Mouse (Mus musculus): ENCODE measurements around the gene Egln2. TPM values are rescaled to one million over a fixed set of nuclear protein-coding genes. Genes with fewer than 3 reads are reported as not detected.

The Egln2 gene
- polyA plus RNA-seq, 1 experiment: 120 TPM

- DNase-seq: no peak
- no peak for TF ChIP-seq CTCF (IDR thresholded peaks at IDR 0.05; ENCODE audit: borderline replicate concordance, insufficient read depth, low read depth, low read length)
- TF ChIP-seq POLR2A (IDR thresholded peaks at IDR 0.05; ENCODE audit: borderline replicate concordance, insufficient read depth, low read length): no peak
- Histone ChIP-seq H3K27me3 (ENCODE audit: control insufficient read depth, insufficient read depth, low read length) (no peaks in the 10 kb centered on the region), H3K4me1 (ENCODE audit: control insufficient read depth, insufficient read depth, low read length) (no peaks in the 10 kb centered on the region), H3K27ac (ENCODE audit: insufficient read depth, low read length) (no peak within 1 kb of the TSS), H3K4me3 (replicated peaks; ENCODE audit: insufficient read depth, low read depth, low read length) (no peak within 1 kb of the TSS)
- 31% methylated on average over 14 of the region's 14 CpGs for WGBS
These were observed 14.5 kb upstream of the Egln2 start, which contains the start of the genes Gm21983 and Mia for GRCm38 (mm10) chr7:27180837-27181695. Gene Gm21983 (minus strand): TSS chr7:27181086. Gene Mia (minus strand): TSS chr7:27181157.

- H3K27ac ChIP-seq (ENCODE audit: insufficient read depth, low read length): no peak overlapping the region
- WGBS: 25% methylated on average over 5 of the region's 5 CpGs
- H3K4me1 ChIP-seq (ENCODE audit: control insufficient read depth, insufficient read depth, low read length): no peaks in the 10 kb centered on the region
- no peak overlapping the region for H3K4me3 ChIP-seq (replicated peaks; ENCODE audit: insufficient read depth, low read depth, low read length)
- H3K27me3 ChIP-seq (ENCODE audit: control insufficient read depth, insufficient read depth, low read length): no peaks in the 10 kb centered on the region
- no peak for TF ChIP-seq CTCF (IDR thresholded peaks at IDR 0.05; ENCODE audit: borderline replicate concordance, insufficient read depth, low read depth, low read length)
- TF ChIP-seq POLR2A (IDR thresholded peaks at IDR 0.05; ENCODE audit: borderline replicate concordance, insufficient read depth, low read length): no peak
- peak in 1 of 2 experiments; percentile 34 for DNase-seq
These were observed 13.4 kb upstream of the Egln2 start for GRCm38 (mm10) chr7:27180036-27180435.

DNA sequence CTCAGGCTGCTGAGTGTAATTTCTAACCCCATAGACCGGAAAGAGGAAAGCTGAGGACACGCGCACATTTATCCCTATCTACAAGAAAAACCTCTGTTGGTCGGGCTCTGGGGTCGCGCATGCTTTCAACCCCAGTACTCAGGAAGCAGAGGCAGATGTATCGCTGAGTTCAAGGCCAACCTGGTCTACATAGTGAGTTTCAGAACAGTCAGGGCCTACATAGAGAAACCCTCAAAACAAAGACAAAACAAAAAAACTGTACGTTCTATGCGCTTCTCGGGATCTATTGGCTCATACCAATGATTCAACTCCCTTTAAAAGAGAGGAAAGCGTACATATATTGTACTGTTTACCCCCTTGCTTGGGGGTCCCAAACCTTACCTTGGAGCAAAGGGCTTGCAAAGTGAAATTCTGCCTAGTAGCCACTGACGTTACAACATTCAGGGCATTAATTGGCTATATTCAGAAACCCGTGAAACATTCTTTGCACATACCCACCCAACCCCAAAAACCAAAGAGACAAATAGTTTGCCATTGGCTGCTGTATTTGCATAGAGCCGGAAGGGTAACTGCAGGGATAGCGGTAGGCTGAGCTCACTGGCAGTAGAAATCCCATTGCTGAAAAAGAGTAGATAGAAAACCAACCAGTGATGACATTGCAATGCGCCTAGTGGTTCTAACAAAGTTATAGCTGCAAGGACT is 12.8 kb upstream of the Egln2 start:
- TF ChIP-seq POLR2A (IDR thresholded peaks at IDR 0.05; ENCODE audit: borderline replicate concordance, insufficient read depth, low read length): 0 out of 2 replicates have a peak, but pooled peaks have one; percentile 59
- no peak for TF ChIP-seq CTCF (IDR thresholded peaks at IDR 0.05; ENCODE audit: borderline replicate concordance, insufficient read depth, low read depth, low read length)
- peak overlapping the region; percentile 55 for H3K4me3 ChIP-seq (replicated peaks; ENCODE audit: insufficient read depth, low read depth, low read length)
- H3K27ac ChIP-seq (ENCODE audit: insufficient read depth, low read length): peak overlapping the region; percentile 53; the same call in 1 of the 2 replicates
- no peaks in the 10 kb centered on the region for H3K4me1 ChIP-seq (ENCODE audit: control insufficient read depth, insufficient read depth, low read length)
- DNase-seq: no peak
- H3K27me3 ChIP-seq (ENCODE audit: control insufficient read depth, insufficient read depth, low read length): no peaks in the 10 kb centered on the region
- 42% methylated on average over 16 of the region's 16 CpGs for WGBS

GRCm38 (mm10) chr7:27178324-27179216 is 12.0 kb upstream of the Egln2 start, which contains the start of gene Rab4b:
Gene Rab4b (minus strand): TSS chr7:27178896.
- peak; percentile 100 for DNase-seq

GRCm38 (mm10) chr7:27177942-27178323 is 11.3 kb upstream of the Egln2 start:
- H3K27me3 ChIP-seq (ENCODE audit: control insufficient read depth, insufficient read depth, low read length): no peaks in the 10 kb centered on the region
- peak overlapping the region; percentile 55; the same call in 1 of the 2 replicates for H3K27ac ChIP-seq (ENCODE audit: insufficient read depth, low read length)
- no peak for TF ChIP-seq CTCF (IDR thresholded peaks at IDR 0.05; ENCODE audit: borderline replicate concordance, insufficient read depth, low read depth, low read length)
- no peak for TF ChIP-seq POLR2A (IDR thresholded peaks at IDR 0.05; ENCODE audit: borderline replicate concordance, insufficient read depth, low read length)
- no peaks in the 10 kb centered on the region for H3K4me1 ChIP-seq (ENCODE audit: control insufficient read depth, insufficient read depth, low read length)
- 12% methylated on average over 4 of the region's 4 CpGs for WGBS
- H3K4me3 ChIP-seq (replicated peaks; ENCODE audit: insufficient read depth, low read depth, low read length): peak overlapping the region; percentile 79
- no peak for DNase-seq

More at GRCm38 (mm10) chr7:27178324-27179216, 12.0 kb upstream of the Egln2 start, which contains the start of gene Rab4b:
- no peaks in the 10 kb centered on the region for H3K27me3 ChIP-seq (ENCODE audit: control insufficient read depth, insufficient read depth, low read length)
- TF ChIP-seq CTCF (IDR thresholded peaks at IDR 0.05; ENCODE audit: borderline replicate concordance, insufficient read depth, low read depth, low read length) (peak; percentile 54; the same call in 1 of the 2 replicates), POLR2A (IDR thresholded peaks at IDR 0.05; ENCODE audit: borderline replicate concordance, insufficient read depth, low read length) (no peak; the same call in 1 of the 2 replicates)
- peak within 1 kb of the TSS; percentile 55 for H3K27ac ChIP-seq (ENCODE audit: insufficient read depth, low read length)
- H3K4me3 ChIP-seq (replicated peaks; ENCODE audit: insufficient read depth, low read depth, low read length): peak within 1 kb of the TSS; percentile 79
- H3K4me1 ChIP-seq (ENCODE audit: control insufficient read depth, insufficient read depth, low read length): no peaks in the 10 kb centered on the region
- WGBS: under 1% methylated on average over 53 of the region's 53 CpGs

DNA sequence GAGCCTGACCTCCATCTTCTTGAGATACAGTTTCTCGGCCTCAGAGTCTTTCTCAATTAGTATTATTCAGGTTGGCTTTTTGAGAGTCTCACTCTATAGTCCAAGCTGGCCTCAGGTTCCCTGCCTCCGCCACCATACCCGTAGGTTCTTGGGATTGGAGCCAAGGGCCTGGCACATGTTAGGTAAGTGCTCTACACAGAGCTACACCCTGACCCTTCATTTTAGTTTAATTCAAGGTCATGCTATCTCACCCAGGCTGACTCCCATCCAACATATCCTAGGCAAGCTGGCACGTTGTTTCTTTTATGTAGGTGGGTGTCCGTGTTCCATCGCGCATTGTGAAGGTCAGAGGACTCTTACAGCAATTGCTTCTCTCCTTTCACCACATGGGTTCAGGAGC is 8.3 kb upstream of the Egln2 start:
- TF ChIP-seq POLR2A (IDR thresholded peaks at IDR 0.05; ENCODE audit: borderline replicate concordance, insufficient read depth, low read length) (no peak), CTCF (IDR thresholded peaks at IDR 0.05; ENCODE audit: borderline replicate concordance, insufficient read depth, low read depth, low read length) (no peak)
- Histone ChIP-seq H3K4me1 (ENCODE audit: control insufficient read depth, insufficient read depth, low read length) (no peaks in the 10 kb centered on the region), H3K4me3 (replicated peaks; ENCODE audit: insufficient read depth, low read depth, low read length) (no peak overlapping the region), H3K27me3 (ENCODE audit: control insufficient read depth, insufficient read depth, low read length) (no peaks in the 10 kb centered on the region), H3K27ac (ENCODE audit: insufficient read depth, low read length) (no peak overlapping the region)
- DNase-seq: no peak
- WGBS: 78% methylated on average over 7 of the region's 7 CpGs

DNA sequence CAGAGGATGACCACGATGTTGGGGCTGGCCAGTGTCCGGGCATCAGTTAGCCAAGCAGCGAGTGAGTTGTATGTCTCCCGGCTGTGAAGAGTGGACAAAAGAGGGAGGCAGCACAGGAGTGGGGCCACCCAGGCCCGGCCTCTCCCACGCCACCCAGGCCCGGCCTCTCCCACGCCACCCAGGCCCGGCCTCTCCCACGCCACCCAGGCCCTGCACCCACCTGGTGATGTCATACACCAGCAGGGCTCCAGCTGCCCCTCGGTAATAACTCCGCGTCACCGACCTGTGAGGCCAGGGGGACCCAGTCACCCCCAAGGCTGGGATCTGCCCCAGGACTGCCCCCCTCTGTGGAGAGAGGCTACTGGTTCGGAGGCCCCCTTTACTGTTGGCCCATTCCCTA is 7.9 kb upstream of the Egln2 start:
- TF ChIP-seq CTCF (IDR thresholded peaks at IDR 0.05; ENCODE audit: borderline replicate concordance, insufficient read depth, low read depth, low read length): no peak
- no peak for TF ChIP-seq POLR2A (IDR thresholded peaks at IDR 0.05; ENCODE audit: borderline replicate concordance, insufficient read depth, low read length)
- Histone ChIP-seq H3K27ac (ENCODE audit: insufficient read depth, low read length) (no peak overlapping the region), H3K4me3 (replicated peaks; ENCODE audit: insufficient read depth, low read depth, low read length) (no peak overlapping the region), H3K4me1 (ENCODE audit: control insufficient read depth, insufficient read depth, low read length) (no peaks in the 10 kb centered on the region), H3K27me3 (ENCODE audit: control insufficient read depth, insufficient read depth, low read length) (no peaks in the 10 kb centered on the region)
- no peak for DNase-seq
- 94% methylated on average over 15 of the region's 15 CpGs for WGBS

Data from cerebellum, adult 2 months (tissue).